23 mouse cellular contexts compared by ENCODE assay signal in genomic region chr1:192582921-192583320, GRCm38 (mm10).
"Had no signal": no experiment of that assay in that cellular context is flagged by ENCODE, and none has a peak within 500 bp of the region (broad histone marks: within the 10 kb centered on the region; RNA-seq: fewer than 3 reads in every experiment).

No protein-coding gene starts in this region.

- H3K36me3 ChIP-seq: limb, embryonic 13.5 days; liver, embryonic 12.5 days; liver, embryonic 15.5 days; lung, embryonic 15.5 days; midbrain, embryonic 10.5 days; midbrain, embryonic 13.5 days; neural tube, embryonic 13.5 days; stomach, embryonic 15.5 days had no signal

- ATAC-seq: intestine, postnatal 0 days; liver, embryonic 12.5 days; midbrain, embryonic 13.5 days; midbrain, embryonic 16.5 days had no signal

- H3K9ac ChIP-seq: limb, embryonic 13.5 days; liver, embryonic 12.5 days; liver, embryonic 15.5 days; lung, embryonic 15.5 days; midbrain, embryonic 13.5 days; neural tube, embryonic 13.5 days; stomach, embryonic 15.5 days had no signal

- H3K4me1 ChIP-seq: liver, embryonic 12.5 days; liver, embryonic 15.5 days; lung, embryonic 15.5 days; midbrain, embryonic 10.5 days; midbrain, embryonic 13.5 days; neural tube, embryonic 13.5 days; stomach, embryonic 15.5 days had no signal

- H3K27ac ChIP-seq: limb, embryonic 13.5 days; liver, embryonic 12.5 days; liver, embryonic 15.5 days; lung, embryonic 15.5 days; midbrain, embryonic 10.5 days; midbrain, embryonic 13.5 days; neural tube, embryonic 13.5 days; stomach, embryonic 15.5 days had no signal

- H3K4me2 ChIP-seq: limb, embryonic 13.5 days; liver, embryonic 12.5 days; liver, embryonic 15.5 days; lung, embryonic 15.5 days; midbrain, embryonic 13.5 days; neural tube, embryonic 13.5 days; stomach, embryonic 15.5 days had no signal

- DNase-seq: kidney, adult 2 months; kidney, postnatal 10 days; kidney, postnatal 36 days; liver; lung, adult 18-20 months; lung, postnatal 10 days; lung, postnatal 36 days; right cerebral cortex, postnatal 14 days; spleen, adult 18-20 months; thymus, adult 2 months; thymus, postnatal 14 days had no signal

- H3K9me3 ChIP-seq: limb, embryonic 13.5 days; liver, embryonic 12.5 days; liver, embryonic 15.5 days; lung, embryonic 15.5 days; megakaryocyte, embryonic 14.5 days; midbrain, embryonic 10.5 days; midbrain, embryonic 13.5 days; neural tube, embryonic 13.5 days; stomach, embryonic 15.5 days had no signal

- H3K4me3 ChIP-seq: limb, embryonic 13.5 days; liver, embryonic 12.5 days; liver, embryonic 15.5 days; lung, embryonic 15.5 days; megakaryocyte, embryonic 14.5 days; midbrain, embryonic 10.5 days; midbrain, embryonic 13.5 days; myocyte; neural tube, embryonic 13.5 days; stomach, embryonic 15.5 days had no signal

- H3K27me3 ChIP-seq: limb, embryonic 13.5 days; liver, embryonic 12.5 days; liver, embryonic 15.5 days; lung, embryonic 15.5 days; midbrain, embryonic 13.5 days; neural tube, embryonic 13.5 days; stomach, embryonic 15.5 days had no signal
